Mouse (Mus musculus) yolk sac, embryonic 10.5 days (tissue): ENCODE data around the gene Kcnk1.

Source experiments
- DNase-seq: peaks from one replicate; pipeline ENCODE4 v3.0.0-alpha.2; 2017; ENCODE audit warnings: low spot score

Gene Kcnk1

GRCm38 (mm10) chr8:125995101-125995986, at the start of gene Kcnk1:
Kcnk1 (plus strand) TSS chr8:125995170.
- DNase-seq, result peak; percentile 52

- no peak for DNase-seq
Measured at GRCm38 (mm10) chr8:125948696-125949308, 46.2 kb upstream of the Kcnk1 start.

- peak; percentile 76 for DNase-seq
Measured at GRCm38 (mm10) chr8:125950007-125950940, 44.7 kb upstream of the Kcnk1 start.

- peak; percentile 18 for DNase-seq
Measured at GRCm38 (mm10) chr8:125955671-125956070, 39.3 kb upstream of the Kcnk1 start.

- no peak for DNase-seq
Measured at GRCm38 (mm10) chr8:125956796-125957195, 38.2 kb upstream of the Kcnk1 start.

GRCm38 (mm10) chr8:125957226-125957993, 37.6 kb upstream of the Kcnk1 start:
- no peak for DNase-seq

GRCm38 (mm10) chr8:125957994-125958368, 37.0 kb upstream of the Kcnk1 start:
- DNase-seq, result no peak

GRCm38 (mm10) chr8:125959363-125959771, 35.6 kb upstream of the Kcnk1 start:
- DNase-seq, result no peak

GRCm38 (mm10) chr8:125960037-125960436, 34.9 kb upstream of the Kcnk1 start:
- no peak for DNase-seq

- no peak for DNase-seq
Measured at GRCm38 (mm10) chr8:125961790-125962189, 33.2 kb upstream of the Kcnk1 start.

GRCm38 (mm10) chr8:125963807-125964211, 31.2 kb upstream of the Kcnk1 start:
- DNase-seq, result no peak

GRCm38 (mm10) chr8:125971336-125971735, 23.6 kb upstream of the Kcnk1 start:
- no peak for DNase-seq

GRCm38 (mm10) chr8:125975981-125976380, 19.0 kb upstream of the Kcnk1 start:
- DNase-seq, result no peak

- no peak for DNase-seq
Measured at GRCm38 (mm10) chr8:125980826-125981225, 14.1 kb upstream of the Kcnk1 start.

- no peak for DNase-seq
Measured at GRCm38 (mm10) chr8:125983515-125983914, 11.5 kb upstream of the Kcnk1 start.

- no peak for DNase-seq
Measured at GRCm38 (mm10) chr8:125984140-125984539, 10.8 kb upstream of the Kcnk1 start.

- no peak for DNase-seq
Measured at GRCm38 (mm10) chr8:125985364-125985763, 9.6 kb upstream of the Kcnk1 start.

- DNase-seq, result no peak
Measured at GRCm38 (mm10) chr8:125986999-125987589, 7.9 kb upstream of the Kcnk1 start.

- no peak for DNase-seq
Measured at GRCm38 (mm10) chr8:125987996-125988395, 7.0 kb upstream of the Kcnk1 start.

GRCm38 (mm10) chr8:125993636-125994035, 1.3 kb upstream of the Kcnk1 start:
- DNase-seq, result no peak
